Mouse (Mus musculus): ENCODE measurements at regions not wholly inside any gene's neighbourhood (a gene's known extent, or its start where the extent isn't known, plus 50 kb on each side); places are given as distances from the start of the nearest gene placed in this dataset.

DNA sequence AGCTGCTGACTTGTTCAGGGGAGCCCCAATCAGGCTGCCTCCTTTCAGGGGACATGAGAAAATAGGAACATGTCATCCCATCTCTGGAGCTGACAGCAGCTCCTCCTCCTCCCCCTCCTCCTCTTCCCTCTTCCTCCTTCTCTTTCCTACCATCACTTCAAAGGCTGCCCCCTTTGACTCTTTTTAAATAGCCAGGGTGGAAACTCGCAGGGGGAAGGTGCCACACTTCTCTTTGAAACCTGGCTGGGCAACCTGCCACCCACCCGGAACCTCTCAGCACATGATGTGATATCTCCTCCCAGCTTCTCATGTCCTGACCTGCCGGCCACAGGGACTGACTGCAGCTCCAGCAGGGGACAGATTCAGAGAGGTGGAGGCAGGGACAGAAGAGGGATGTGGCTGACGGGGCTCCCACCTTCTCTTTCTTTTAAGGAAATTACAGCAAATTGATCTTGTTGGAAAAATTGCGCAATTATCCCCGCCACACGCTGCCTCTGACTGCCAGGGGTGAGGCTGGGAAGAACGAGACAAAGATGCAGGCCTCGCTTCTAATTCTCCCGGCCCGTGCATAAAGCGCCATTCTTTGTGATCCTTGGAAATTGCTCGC, 399.6 kb upstream of the Kazn start:
- no peak for DNase-seq

DNA sequence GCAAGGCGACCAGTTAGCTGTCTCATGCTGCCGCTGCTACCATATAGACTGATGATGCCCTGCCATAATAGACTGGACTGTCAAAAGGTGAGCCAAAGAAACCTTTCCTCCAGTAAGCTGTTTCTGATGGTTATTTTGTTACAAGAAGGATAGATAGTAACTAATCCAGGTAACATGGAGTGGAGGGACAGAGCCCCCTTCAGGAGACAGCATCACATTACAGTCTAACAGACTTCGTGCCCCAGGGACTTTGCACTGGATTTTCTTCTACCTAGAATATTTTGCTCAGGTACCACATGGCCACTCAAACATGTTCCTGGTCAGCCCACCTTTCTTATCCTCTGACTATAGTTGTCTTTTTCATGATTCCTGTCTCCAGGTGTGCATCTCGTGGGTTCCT, 398.9 kb upstream of the Kazn start:
- no peak for DNase-seq

DNA sequence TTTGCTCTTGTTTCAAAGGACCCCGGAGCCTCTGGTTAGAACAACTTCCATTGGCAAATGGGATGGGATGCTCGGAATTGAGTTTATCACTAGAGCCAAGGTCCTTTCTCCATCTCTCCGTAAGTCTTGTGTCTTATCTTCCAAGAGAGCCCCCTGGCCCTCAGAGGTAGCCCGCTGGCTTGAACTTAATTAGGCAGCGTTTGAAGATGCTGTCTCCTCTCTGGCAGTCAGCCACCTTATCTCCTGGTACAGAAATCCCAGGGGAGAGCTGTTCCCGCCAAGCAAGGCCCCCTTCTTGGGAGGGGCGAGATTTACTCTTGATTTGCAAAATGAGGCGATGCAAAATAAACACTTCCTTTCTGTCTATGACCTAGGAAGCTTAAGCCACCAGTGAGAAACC, 395.2 kb upstream of the Kazn start:
- no peak for DNase-seq

DNA sequence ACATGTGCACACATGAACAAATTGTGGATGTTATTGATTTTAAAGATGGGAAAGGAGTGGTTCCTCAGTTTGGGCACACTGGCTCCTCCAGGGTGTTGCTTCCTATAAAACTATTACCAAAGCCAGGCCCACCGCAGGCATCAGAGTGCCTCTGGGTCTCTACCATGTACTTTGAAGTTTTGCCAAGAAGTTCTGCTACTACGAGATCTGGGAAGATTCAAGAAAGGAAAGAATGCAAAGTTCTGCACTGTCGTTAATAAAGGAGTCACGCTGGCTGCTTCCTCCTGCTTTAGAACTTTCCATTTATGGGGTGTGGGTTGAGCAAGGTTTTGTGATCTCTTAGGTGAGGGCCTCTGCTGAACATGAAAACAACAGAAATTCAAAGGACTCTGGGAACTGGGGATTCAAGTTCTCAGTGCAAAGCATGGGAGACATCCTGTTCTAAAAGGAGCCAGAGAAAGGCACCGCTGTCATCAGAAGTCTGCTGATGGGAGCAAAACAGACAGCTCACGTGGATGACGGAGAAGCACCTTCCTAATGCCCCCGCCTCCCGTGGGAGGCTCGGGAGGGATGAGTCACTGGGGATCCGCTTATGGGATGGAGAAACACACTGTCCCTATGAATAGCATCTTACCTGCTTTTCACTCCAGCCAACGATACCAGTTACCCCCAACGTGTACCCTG, 394.6 kb upstream of the Kazn start:
- no peak for DNase-seq

DNA sequence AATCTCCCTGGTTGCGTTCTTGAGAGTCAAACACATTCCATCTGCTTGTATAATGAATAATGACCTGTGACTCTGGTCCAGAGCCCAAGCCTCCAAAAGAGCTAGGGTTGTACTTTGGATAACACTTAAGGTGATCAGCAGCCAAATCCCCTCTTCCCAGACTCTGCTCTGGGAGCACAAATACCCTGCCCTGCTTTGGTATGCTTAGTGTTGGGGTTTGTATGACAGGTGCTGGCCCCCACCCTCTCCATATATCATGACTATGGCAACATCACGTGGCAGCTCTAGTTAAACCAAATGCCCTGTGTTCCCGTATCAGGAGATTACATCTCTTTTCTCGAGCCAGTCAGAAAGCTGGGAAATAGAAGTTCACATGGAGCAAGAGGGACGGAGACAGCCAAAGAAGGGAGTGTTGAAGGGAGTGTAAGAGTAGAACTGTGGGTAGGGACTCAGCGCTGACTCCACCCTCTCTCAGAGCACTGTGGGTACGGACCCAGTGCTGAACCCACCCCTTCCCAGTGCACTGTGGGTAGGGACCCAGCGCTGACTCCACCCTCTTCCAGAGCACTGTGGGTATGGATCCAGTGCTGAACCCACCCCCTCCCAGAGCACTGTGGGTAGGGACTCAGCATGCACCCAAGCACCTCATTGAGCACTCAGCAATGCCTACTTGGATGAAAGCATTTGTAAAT, 387.4 kb upstream of the Kazn start:
- no peak for DNase-seq

DNA sequence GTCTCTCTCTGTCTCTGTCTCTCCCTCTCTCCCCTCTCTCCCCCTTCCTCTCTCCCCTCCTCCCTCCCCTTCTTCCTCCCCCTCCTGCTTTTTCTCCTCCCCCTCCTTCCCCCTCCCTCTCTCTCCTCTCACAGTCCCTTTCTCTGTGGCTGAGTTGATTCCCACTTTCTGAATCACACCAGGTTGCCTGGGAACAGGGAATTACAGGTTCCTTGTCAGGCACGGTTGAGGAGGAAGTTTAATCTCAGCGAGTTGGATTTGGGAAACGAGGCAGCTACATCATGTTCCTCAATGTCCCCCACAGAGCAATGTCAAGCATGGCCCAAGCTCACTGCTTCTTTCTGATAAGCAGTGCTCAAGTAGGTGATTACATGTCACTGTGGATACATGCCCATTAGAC, 386.3 kb upstream of the Kazn start:
- DNase-seq = no peak

DNA sequence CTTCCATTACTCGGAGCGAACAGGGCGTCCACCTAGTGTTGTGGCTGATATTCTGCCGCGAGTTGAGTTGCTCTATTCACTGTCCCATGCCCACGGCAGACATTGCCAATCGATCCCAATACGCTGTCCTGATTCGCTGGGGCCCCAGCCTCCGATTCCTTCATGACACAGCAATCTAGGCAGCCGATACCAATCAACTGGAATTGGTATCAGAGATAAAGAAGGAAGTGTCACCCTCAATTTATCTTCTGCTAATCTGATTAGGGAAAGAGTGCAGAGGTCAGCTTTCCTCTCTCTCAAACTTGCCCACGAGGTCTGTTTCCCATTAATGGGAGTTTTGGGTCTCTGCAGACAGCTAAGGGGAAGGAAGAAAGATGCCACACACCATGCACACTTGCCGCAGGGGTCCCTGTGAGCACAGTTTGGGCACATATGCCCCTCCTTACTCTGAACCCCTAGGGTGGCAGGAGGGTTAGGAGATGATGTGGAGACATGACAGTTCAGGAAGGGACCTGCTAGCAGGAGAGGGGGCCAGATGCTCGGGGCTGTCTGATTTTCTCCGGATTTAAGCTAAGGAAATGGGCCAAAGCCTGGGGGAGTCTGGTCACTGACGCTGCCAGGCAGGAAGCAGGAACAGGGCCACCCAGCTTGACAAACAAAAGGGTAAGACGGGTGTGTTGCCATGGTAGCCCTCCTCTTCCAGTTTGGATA, 383.1 kb upstream of the Kazn start:
- no peak for DNase-seq

DNA sequence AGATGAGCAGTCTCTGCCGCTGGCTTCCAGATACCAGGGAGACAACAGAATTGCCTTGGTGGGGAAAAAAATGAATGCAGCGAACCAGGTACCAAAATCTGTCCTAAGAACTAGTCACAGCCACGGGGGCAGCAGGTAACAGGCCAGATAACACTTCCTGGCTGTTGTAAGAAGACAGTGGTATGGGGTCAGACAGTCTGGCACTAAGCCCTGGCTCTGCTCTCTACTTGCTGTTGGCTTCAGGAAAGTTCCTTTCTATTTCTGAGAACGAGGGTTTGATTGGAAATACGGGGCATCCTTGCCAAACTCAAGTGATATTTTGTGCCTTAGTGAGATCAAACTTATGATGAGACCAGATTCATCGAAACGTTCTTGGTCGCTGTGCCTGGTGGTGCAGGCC, 380.2 kb upstream of the Kazn start:
- DNase-seq = no peak

DNA sequence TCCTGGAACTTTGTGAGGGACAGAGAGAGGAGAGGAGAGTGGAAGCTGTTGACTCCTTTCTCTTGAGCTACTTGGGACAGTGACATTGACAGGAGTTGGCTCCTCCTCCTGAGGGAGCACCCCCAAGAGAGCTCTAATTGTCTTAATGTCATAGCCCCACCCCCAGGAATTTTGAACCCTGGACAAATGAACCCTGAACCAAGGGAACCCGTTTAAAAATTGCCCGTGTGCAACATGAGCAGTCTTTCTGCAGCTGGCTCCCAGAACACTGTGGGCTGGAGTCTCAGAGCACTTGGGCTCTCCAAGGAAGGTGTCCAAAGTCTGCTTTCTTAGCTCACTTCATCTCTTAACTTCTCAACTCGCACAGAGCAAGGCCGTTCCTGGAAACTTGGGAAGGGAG, 379.6 kb upstream of the Kazn start:
- DNase-seq = no peak

DNA sequence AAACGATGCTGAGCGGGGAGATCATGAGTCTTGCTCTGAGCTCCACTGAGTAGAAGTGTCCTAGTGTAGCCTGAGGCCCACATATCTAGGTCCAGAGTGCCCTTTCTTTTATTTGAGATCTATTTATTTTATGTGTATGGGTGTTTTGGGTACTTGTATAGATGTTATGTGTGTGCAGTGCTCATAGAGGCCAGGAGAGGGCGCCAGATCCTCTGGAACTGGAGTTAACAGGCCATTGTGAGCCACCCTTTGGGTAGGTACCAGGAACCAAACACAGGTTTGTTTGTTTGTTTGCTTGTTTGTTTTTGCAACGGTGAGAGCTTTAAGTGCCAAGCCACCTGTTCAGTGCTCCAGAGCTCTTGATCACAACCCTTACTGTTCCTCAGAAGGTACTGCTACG, 378.5 kb upstream of the Kazn start:
- DNase-seq = no peak

DNA sequence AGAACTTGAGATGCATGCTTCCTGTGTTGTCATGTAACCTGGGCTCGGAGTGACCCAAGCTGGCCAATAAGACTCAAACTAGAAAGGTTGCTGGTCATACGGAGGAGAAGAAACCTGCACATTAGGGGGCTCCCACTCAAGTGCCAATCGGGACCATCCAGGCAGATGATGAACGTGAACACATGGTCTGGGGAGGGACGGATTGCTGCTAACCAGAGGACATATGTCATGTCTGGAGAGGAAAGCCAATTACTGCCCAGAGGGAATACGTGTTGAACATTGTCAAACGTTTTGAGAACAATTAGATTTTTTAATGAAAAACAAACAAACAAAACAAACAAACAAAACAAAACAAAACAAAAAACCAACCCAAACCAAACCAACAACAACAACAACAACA, 377.7 kb upstream of the Kazn start:
- DNase-seq = no peak

DNA sequence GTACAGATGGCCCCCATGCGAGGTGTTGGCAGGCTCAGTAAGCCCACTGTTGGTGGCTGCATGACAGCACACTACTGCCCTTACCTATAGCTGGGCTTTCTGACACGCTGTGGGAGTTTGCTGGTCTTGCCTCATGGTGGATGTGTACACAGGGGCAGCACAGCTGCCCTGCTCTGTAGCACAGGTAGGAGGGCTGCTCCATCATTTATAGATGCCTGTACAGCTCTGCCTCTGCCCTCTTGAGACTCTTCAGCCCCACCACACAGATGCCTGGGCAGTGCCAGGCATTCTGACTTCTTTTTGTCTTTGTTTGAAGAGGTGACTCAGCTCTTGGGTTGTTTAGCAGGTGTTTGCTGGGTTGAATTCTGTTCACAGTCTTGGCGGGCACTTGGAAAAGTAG, 365.9 kb upstream of the Kazn start:
- DNase-seq = no peak

DNA sequence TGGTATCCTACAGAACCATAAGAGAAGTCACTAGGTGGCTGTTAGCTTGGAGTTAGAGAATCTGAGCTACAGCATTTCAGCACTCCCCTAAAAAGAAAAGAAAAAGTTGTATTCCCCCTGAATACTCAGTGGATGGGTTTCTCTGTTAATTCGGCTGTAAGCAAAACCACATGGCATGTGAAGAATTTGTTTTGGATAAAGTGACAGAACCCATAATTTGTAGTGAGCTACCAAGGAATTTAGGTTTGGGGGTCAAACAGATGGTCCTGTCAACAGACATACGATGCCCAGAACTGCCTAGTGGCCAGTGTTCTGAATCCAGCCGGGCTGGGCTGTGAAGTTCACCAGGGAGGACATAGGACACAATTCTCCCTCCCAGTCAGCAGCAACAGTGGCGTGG, 358.0 kb upstream of the Kazn start:
- no peak for DNase-seq

DNA sequence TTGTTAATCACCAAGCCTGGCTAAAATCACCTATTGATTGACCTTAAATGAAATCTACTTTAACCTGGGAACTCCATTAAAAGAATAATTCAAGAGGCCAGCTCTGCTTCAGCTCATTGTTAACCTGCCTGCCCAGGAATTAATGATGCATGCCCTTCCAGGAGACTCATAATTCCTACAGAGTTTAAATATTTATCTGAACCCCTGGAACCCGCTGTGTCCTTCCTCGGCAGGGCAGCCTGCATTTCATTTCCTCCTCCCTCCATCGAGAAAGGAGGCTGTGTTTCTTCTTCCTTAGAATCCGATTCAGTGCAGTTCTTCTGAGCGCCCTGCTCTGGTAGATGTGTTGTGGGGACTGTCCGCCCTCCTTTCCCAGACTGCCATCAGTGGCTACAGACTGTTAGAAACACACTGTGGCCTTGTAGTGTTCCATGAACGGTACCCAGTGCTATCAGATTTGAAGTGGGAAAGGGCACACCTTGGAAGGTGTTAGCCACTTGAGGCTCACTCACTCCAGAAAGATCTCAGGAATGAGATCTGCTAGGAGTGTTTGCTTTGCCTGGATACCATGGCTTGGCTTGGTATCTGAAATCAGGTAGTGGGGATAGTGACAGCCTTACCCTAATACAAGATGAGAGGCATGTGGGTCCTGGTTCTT, 350.0 kb upstream of the Kazn start:
- DNase-seq = no peak

DNA sequence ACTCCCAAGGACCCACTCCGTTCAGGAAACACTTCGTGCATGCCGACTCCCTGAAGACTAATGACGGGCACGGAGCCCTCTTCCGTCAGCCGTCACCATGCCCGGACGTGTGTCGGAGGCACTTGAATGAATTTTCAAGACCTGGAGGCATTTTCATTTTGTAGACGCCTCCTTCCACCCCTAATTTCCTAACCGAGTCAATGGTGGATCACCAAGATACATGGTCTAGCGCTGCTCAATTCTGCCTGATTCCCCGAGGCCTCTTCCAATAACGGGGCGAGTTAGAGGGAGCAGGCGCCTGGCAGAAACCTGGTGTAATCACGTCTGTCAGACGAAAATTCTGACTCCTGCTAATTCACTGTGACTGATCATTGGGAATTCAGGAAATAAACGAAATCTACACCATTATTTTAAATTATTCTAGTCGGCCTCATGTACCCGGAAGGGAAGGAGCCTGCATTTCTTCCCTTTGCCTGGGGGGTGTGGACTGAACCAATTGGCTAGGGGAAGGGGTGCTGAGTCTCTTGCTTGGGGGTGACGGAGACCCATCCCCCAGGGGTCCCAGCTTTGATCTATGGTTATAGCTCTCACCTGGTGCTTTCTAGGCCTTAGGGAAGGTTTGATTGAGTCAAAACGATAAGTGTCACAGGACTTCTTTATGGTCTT, 349.4 kb upstream of the Kazn start:
- no peak for DNase-seq

DNA sequence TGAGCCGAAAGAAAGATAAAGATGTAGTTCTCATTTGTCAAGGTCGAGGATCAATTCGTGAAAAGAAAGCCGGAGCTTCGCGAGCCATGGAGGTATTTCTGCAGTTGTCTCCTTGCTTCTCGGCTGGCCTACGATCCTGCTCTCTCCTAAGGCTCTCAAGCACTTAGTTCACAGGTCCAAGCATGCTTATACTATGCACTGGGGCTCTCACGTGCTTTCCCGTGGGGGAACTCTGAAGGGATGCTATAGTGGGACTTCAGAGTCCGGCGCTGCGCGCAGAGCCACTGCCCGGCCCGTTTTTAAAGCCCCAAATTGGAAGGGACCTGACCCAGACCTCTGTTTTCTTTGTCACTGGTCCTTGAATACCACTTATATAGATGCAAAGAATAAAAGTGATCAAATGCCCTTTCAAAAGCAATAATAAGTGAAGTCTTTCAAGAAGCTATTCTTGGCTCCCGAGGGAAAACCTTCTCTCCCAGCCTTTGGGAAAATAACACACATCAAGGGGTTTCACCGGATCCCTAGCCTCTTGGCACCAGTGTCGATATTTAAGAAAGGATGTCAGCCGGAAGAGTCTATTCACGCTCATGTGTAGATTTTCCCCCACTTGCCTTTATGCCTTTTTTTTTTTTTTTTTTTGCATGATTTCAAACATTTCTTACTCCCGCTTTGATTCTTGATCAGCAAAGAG, 348.3 kb upstream of the Kazn start:
- no peak for DNase-seq

DNA sequence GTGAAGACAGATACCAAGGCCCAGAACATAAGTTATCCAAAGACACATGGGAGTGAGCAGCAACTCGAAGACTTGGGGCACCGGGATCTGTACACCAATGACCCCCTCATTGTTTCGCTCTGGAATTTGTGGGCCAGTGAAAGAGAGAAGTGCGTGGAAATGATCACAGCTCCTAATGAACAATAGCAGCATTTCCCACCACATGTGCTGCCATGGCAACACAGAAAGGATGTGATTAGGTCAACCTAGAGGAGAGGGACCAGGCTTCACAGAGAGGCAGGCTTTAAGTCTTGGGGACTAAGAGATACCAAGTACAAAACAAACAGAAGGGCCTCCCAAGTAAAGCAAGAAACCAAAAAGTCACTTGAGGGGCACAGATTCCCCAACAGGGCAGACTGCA, 339.3 kb upstream of the Kazn start:
- DNase-seq = no peak

DNA sequence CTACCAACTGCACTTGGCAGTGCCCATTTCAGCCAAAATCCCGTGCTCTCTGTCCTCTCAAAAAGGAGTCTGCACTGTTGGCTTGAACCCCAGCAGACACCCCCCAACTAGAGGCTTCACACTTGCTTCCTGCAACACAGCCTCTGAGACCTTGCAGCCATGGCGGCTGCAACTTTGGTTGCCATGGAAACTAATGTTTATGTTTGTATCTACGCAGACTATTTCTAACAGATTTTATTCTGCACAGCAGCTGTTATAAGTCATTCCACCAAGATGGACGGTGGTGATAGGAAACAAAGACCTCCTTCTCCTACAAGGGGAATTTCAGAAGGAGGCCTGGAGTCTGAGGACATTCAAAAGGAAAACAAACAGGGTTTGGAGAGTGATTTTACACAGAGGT, 338.3 kb upstream of the Kazn start:
- DNase-seq = no peak

DNA sequence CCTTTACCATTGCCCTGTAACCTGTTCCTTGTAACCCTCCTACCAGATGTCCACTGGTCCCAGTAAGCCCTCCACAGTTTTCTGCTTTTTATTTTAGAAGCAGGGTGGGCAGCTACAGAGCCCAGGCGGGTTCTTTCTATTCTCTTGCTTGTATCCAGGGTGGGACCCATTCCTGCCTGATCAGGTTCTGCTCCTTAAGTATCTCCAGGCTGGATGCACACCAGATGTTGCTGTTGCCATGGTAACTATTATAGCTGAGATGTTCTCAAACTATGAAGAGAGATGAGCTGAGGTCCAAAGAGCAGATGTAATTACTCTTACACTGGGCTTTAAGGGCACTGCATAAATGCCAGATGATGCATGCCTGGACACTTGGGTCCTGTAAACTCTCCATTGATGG, 335.3 kb upstream of the Kazn start:
- DNase-seq = no peak

DNA sequence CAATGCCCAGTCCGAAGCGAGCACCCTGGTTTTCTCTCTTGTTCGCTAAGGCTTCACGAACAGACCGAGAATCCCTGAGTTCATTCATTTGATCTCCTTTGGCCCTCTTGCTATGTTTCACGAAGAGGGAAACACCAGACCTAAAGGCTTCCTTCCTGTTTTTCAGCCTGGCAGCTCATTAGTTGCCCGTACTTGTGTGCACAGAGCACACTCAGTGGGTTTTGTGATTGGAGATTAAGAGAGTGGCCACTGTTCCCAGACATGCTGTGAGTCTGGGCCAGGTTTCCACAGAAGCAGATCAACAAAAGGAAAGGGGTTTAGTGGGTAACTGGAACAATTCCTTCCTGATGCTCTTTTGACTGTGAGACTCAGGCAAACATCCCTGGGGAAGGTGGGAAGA, 331.5 kb upstream of the Kazn start:
- no peak for DNase-seq

DNA sequence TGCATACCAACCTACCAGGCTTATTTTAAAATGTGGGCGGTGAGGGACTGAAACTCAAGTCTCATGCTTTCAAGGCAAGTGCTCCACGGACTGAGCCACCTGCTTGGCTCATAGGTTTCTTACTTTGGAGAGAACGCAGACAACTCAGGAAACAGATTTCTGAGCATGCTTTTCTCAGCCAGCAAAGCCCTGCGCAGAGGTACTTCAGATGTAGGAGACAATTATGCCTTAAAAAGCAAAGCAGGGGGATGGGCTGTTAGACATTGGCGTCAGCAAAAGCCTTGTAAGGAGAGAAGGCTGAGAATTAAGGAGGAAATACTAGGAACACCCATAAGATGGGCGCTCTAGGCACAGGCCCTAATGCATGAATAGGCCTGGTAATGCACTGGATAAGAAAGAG, 329.4 kb upstream of the Kazn start:
- no peak for DNase-seq

DNA sequence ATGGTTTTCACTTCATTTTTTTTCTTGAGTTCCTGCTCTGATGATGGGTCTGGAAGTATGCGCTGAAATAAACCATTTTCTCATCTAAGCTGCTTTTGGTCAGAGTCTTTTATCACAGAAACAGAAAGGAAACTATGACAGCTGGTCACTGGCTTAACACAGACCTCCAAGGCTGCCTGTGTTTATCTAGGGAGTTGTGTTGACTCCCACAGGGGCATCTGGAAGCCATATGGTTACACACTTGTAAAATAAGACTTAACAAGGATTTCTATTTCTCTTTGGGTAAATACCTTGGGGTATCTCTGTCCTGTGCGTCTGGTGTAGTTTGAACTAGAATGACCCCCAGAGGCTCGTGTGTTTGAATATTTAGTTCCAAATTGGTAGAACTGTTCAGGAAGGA, 315.5 kb upstream of the Kazn start:
- DNase-seq = no peak
